Mouse (Mus musculus) spleen, adult 2 months (tissue): ENCODE results near the gene Rere. TPM values are rescaled to one million over a fixed set of nuclear protein-coding genes. Genes with fewer than 3 reads are reported as not detected.
A peak's percentile ranks its signal among the peaks of the same experiment; 100 is the strongest.
"Not testable (repeated sequence)": the region's sequence is repeated elsewhere in the genome, so short reads cannot be mapped to it uniquely, and the experiment has no call there.

Experiments
- DNase-seq, 2 experiments: peaks; one replicate each; pipeline versions ENCODE4 v3.0.0 to v3.0.0-alpha.2; 2012 to 2021; ENCODE audit warnings: low spot score in 2 of 2, low read depth in 1 of 2
- H3K27ac ChIP-seq: fragments of 200-500 bp; 2 replicates; pipeline ENCODE4 v1.5.1; 2012; ENCODE audit warnings: low read length, inconsistent platforms; ENCODE audit not compliant: insufficient read depth
- H3K27me3 ChIP-seq: fragments of 200-500 bp; 2 replicates; pipeline ENCODE4 v1.6.1; 2012; ENCODE audit warnings: mild to moderate bottlenecking, moderate library complexity, low read length, inconsistent platforms; ENCODE audit not compliant: control insufficient read depth, insufficient read depth
- H3K36me3 ChIP-seq: fragments of 200-500 bp; 2 replicates; pipeline ENCODE4 v1.6.1; 2012; ENCODE audit warnings: mild to moderate bottlenecking, low read length, inconsistent platforms; ENCODE audit not compliant: control insufficient read depth, insufficient read depth
- H3K4me1 ChIP-seq: fragments of 200-500 bp; 2 replicates; pipeline ENCODE4 v1.6.1; 2011; ENCODE audit warnings: inconsistent platforms; ENCODE audit not compliant: control insufficient read depth, insufficient read depth, insufficient read length
- H3K4me3 ChIP-seq: fragments of 200-500 bp; 2 replicates; pipeline ENCODE4 v1.5.1; 2011; ENCODE audit warnings: mild to moderate bottlenecking, inconsistent platforms; ENCODE audit not compliant: insufficient read depth, insufficient read length; ENCODE audit errors: extremely low read depth
- CTCF ChIP-seq: fragments of 200-500 bp; IDR thresholded peaks from 2 replicates; pipeline ENCODE4 v1.5.1; 2011; ENCODE audit warnings: mild to moderate bottlenecking, inconsistent platforms; ENCODE audit not compliant: insufficient read depth, insufficient read length, insufficient replicate concordance; ENCODE audit errors: extremely low read depth
- POLR2A ChIP-seq: fragments of 200-500 bp; IDR thresholded peaks from 2 replicates; pipeline ENCODE4 v1.6.1; 2011; ENCODE audit warnings: low read depth, low read length, inconsistent platforms
- WGBS: fragments of 180-500 bp; shearing (Covaris S2); methylation state at CpG from one replicate; pipeline ENCODE4 v1.1.7; 2018; 5-methylcytosine and 5-hydroxymethylcytosine counted together
- polyA plus RNA-seq: library from polyadenylated mRNA; depleted of rRNA; stranded (reverse); fragments of >200 nt; gene quantifications from 2 replicates; pipeline ENCODE4 v1.2.3, GENCODE M21; 2012

Gene Rere
- polyA plus RNA-seq, 1 experiment: 66.2 TPM

DNA sequence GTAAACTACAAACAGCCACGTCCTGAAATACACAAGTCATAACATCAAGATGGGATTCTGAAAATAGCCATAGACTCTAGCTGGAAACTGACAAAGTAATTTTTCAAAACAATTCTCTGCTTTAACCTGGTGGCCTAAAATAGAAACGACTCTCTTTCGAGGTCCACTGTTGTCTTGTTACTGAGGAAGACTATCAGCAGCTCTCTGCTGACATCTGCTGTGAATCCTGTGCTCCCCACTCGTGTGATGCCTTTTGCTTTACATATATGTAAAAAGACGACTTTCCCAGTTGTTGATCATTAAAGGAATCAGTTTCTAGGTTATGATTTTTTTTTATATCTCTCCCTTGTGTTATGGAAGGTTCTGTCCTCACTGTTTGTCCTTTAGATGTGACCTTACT, 194.8 kb downstream of the Rere start:
- no peak overlapping the region for H3K27ac ChIP-seq
- no peaks in the 10 kb centered on the region for H3K36me3 ChIP-seq
- WGBS: 45% methylated on average over 5 of the region's 5 CpGs
- H3K4me1 ChIP-seq: peaks cover 4% of the 10 kb centered on the region
- no peaks in the 10 kb centered on the region for H3K27me3 ChIP-seq
- H3K4me3 ChIP-seq: no peak overlapping the region
- DNase-seq: no peak
- TF ChIP-seq CTCF (no peak), POLR2A (no peak)

DNA sequence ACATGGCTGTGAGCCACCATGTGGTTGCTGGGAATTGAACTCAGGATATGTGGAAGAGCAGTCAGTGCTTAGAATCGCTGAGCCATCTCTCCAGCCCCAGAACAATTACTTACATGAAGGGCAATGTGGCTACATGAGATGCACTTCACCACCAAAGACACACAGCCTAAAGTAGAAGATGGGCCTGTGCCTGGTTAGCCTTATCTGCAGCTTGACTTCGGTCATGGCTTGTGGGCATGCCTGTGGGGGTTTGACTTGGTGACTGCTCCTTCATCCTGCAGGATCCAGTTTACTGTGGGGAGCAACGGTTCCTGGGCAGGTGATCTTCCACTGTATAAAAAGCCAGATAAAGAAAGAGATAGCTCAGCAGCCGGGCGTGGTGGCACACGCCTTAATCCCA, 196.6 kb downstream of the Rere start:
- DNase-seq: no peak
- Histone ChIP-seq H3K27ac (no peak overlapping the region), H3K36me3 (no peaks in the 10 kb centered on the region; the same call in 1 of the 2 replicates), H3K4me1 (no peaks in the 10 kb centered on the region; the same call in 1 of the 2 replicates), H3K27me3 (no peaks in the 10 kb centered on the region), H3K4me3 (no peak overlapping the region)
- no peak for TF ChIP-seq POLR2A
- TF ChIP-seq CTCF: no peak
- 83% methylated on average over 6 of the region's 6 CpGs for WGBS

DNA sequence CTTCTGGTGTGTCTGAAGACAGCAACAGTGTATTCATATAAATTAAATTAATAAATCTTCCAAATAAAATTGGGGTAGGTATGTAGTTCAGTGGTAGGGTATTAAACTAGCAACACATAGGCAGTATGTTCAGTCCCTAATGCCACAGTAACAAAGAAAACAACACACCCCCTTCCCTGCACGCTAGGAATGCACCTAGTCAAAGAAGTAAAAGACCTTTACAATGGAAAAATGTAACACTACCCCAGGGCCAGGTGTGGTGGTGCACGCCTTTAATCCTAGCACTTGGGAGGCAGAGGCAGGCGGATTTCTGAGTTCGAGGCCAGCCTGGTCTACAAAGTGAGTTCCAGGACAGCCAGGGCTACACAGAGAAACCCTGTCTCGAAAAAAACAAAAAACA, 201.6 kb downstream of the Rere start:
- H3K27me3 ChIP-seq, H3K36me3 ChIP-seq, H3K27ac ChIP-seq, DNase-seq, H3K4me1 ChIP-seq, H3K4me3 ChIP-seq: not testable (repeated sequence)
- WGBS: 95% methylated on average over 5 of the region's 5 CpGs

DNA sequence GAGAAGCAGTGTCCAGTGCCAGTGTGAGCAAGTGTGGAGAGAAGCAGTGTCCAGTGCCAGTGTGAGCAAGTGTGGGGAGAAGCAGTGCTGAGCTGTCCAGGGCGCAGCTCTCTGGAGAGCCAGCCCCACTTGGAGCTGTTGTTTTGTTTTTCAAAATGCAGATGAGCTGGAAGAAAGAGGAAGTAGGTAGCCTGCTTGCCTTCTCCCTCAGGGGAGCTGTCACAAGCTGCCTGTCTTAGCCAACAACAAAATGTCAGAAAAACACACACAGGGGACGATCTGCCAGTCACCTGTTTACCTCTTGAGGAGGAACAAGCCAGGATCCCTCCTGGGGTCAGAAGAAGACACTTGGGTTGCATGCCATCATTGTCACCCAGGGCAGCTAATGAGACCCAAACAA, 204.7 kb downstream of the Rere start:
- DNase-seq: peak; percentile 37 to 71
- Histone ChIP-seq H3K36me3 (no peaks in the 10 kb centered on the region; the same call in 1 of the 2 replicates), H3K4me3 (no peak overlapping the region), H3K27me3 (no peaks in the 10 kb centered on the region), H3K27ac (peak overlapping the region; percentile 77), H3K4me1 (peaks cover 22% of the 10 kb centered on the region; the same call in 1 of the 2 replicates)
- 14% methylated on average over 2 of the region's 2 CpGs for WGBS
- TF ChIP-seq CTCF: no peak
- no peak for TF ChIP-seq POLR2A

DNA sequence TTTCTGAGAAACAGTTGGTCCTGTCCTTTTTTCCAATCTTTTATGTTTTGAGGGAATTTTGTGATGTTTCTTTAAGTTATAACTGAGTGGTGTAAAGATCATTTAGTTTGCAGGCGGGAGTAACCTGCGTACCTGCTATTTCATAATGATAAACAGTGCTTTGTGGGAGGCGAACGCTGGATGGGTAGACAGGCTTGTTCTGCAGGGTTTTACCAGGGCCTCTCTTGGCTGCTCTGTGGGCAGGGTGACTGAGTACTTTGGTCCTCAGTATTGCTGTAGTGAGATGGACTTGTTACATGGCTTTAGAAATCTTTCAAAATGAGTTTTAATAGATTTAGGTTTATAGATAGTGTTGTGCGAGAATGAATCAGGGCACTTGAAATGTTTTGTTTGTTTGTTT, 205.7 kb downstream of the Rere start:
- Histone ChIP-seq H3K4me3 (no peak overlapping the region), H3K36me3 (no peaks in the 10 kb centered on the region; the same call in 1 of the 2 replicates), H3K4me1 (peaks cover 24% of the 10 kb centered on the region; the same call in 1 of the 2 replicates), H3K27ac (no peak overlapping the region), H3K27me3 (no peaks in the 10 kb centered on the region)
- 89% methylated on average over 5 of the region's 5 CpGs for WGBS
- no peak for TF ChIP-seq POLR2A
- no peak for TF ChIP-seq CTCF
- DNase-seq: no peak

DNA sequence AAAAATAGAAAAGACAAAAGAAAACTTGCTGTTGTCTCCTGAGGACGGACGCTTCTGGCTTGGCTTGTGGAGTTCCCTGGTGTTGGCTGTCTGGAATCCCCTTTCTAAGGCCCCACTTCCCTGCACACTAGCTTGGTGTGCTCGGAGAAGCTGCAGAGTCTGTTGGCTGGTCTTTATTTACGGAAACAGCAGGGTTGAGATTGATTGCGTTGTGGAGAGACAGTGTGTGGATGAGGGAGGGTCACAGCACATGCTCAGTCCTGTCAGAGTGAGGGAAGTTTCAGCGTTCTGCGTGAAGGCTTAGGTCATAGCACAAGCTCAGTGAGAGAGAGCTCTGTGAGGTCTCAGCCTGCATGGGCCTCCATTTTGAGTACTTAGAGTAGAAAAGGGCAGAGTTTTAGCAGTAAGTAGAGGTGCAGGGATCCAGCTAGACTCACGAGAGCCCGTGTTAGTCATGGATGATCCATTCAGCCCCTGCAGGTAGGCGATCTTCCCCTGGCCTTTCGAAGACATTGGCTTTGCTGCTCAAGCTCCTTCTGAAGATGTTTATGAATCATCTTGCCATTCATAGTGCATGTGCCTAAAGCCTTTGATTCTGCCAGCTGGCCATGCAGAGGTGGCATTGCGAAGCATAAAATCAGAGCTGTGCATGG, 206.8 kb downstream of the Rere start:
- Histone ChIP-seq H3K27me3 (no peaks in the 10 kb centered on the region), H3K4me3 (peak overlapping the region; percentile 28; the same call in 1 of the 2 replicates), H3K36me3 (no peaks in the 10 kb centered on the region), H3K4me1 (peaks cover 24% of the 10 kb centered on the region; the same call in 1 of the 2 replicates), H3K27ac (peak overlapping the region; percentile 66)
- WGBS: 30% methylated on average over 12 of the region's 12 CpGs
- peak; percentile 46 for DNase-seq
- no peak for TF ChIP-seq POLR2A
- no peak for TF ChIP-seq CTCF

DNA sequence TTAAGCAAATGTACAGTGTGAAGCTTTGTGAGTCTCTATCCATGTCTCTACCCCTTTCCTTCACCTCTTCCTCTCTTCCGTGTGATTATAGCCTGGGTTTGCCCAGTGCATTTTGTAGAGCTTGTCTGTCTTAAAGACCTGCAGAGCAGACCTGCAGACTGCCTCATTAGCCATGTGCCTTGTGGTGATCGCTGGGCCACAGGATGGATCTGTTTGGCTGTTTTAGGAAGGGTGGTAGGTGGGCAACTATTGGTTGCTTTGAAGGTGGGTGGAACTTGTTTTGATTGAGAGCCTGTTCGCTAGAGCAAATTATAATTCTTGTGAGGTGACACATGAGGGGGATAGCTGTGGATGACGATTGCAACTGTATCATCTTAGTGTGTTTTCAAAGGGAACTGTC, 207.3 kb downstream of the Rere start:
- Histone ChIP-seq H3K4me1 (peaks cover 24% of the 10 kb centered on the region; the same call in 1 of the 2 replicates), H3K36me3 (no peaks in the 10 kb centered on the region), H3K4me3 (peak overlapping the region; percentile 28; the same call in 1 of the 2 replicates), H3K27ac (peak overlapping the region; percentile 66), H3K27me3 (no peaks in the 10 kb centered on the region)
- DNase-seq: no peak
- WGBS: 40% methylated on average over 4 of the region's 4 CpGs
- TF ChIP-seq POLR2A (no peak), CTCF (no peak)
